Mouse (Mus musculus) midbrain, embryonic 16.5 days (tissue): ENCODE data around the gene Rd3l. TPM values are rescaled to one million over a fixed set of nuclear protein-coding genes. Genes with fewer than 3 reads are reported as not detected.

Experiments
- ATAC-seq: fragments of 200-750 bp; cut with Nextera tagmentation; 2 replicates; pipeline ENCODE4 v1.8.0; 2017; ENCODE audit warnings: moderate TSS enrichment
- H3K27ac ChIP-seq: fragments of 300-500 bp; sonication (generic); 2 replicates; pipeline ENCODE4 v1.5.1; 2014; ENCODE audit warnings: mild to moderate bottlenecking, low read length, mixed read lengths
- H3K27me3 ChIP-seq: fragments of 300-500 bp; sonication (generic); 2 replicates; pipeline ENCODE4 v1.6.1; 2014; ENCODE audit warnings: low read depth, low read length, mixed read lengths; ENCODE audit not compliant: control insufficient read depth, insufficient read depth
- H3K36me3 ChIP-seq: fragments of 300-500 bp; sonication (generic); 2 replicates; pipeline ENCODE4 v1.6.1; 2014; ENCODE audit warnings: mild to moderate bottlenecking, low read length, moderate library complexity, mixed read lengths; ENCODE audit not compliant: control insufficient read depth, insufficient read depth
- H3K4me1 ChIP-seq: fragments of 300-500 bp; sonication (generic); 2 replicates; pipeline ENCODE4 v1.6.1; 2014; ENCODE audit warnings: mild to moderate bottlenecking, low read length, mixed read lengths; ENCODE audit not compliant: control insufficient read depth, insufficient read depth
- H3K4me2 ChIP-seq: fragments of 300-500 bp; sonication (generic); 2 replicates; pipeline ENCODE4 v1.6.1; 2014; ENCODE audit warnings: mild to moderate bottlenecking, low read length, mixed read lengths
- H3K4me3 ChIP-seq: fragments of 300-500 bp; sonication (generic); 2 replicates; pipeline ENCODE4 v1.5.1; 2014; ENCODE audit warnings: low read depth, mild to moderate bottlenecking, low read length, moderate library complexity, mixed read lengths
- H3K9ac ChIP-seq: fragments of 300-500 bp; sonication (generic); 2 replicates; pipeline ENCODE4 v1.6.1; 2014; ENCODE audit warnings: low read depth, low read length, mixed read lengths
- H3K9me3 ChIP-seq: fragments of 300-500 bp; sonication (generic); replicated peaks from 2 replicates; pipeline ENCODE4 v1.6.1; 2014; ENCODE audit warnings: mild to moderate bottlenecking, low read length, mixed read lengths; ENCODE audit not compliant: control insufficient read depth, poor library complexity, severe bottlenecking
- WGBS: fragments of 180-500 bp; shearing (Covaris S2); extraction: QIAGEN DNeasy Blood & Tissue Kit; methylation state at CpG from one replicate; pipeline ENCODE4 v1.1.7; 2014; 5-methylcytosine and 5-hydroxymethylcytosine counted together
- polyA plus RNA-seq: library from polyadenylated mRNA; unstranded; fragments of >200 nt; fragmentation: Nextera tagmentation; extraction: Ambion mirVana; gene quantifications from 2 replicates; pipeline ENCODE4 v1.2.1, GENCODE M21; 2015

Rd3l gene
- polyA plus RNA-seq, 1 experiment from 2014 or later = not detected

DNA sequence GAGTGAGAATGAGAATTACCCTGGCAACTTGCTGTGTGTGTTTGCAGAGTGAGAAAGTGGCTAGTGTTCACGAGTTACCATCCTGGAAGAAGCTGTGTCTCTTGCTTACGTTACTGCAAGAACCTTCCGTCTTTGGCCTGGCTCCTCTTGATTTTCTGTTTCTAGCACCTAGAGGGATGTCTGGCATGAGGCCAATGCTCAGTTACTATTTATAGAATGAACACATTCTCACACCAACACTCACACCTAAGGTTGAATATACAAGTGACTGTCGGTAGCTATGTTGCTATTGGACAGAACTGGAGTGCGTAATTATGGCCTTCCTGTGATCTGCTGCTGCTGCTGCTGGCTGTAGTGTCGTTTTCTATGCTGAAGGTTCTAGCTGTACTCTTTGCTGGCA lies 4.0 kb downstream of the Rd3l start:
- Histone ChIP-seq H3K4me2 (no peak overlapping the region), H3K27ac (no peak overlapping the region), H3K9ac (no peak overlapping the region), H3K36me3 (no peaks in the 10 kb centered on the region), H3K4me1 (peaks cover 8% of the 10 kb centered on the region; the same call in 1 of the 2 replicates), H3K9me3 (no peaks in the 10 kb centered on the region), H3K27me3 (no peaks in the 10 kb centered on the region), H3K4me3 (no peak overlapping the region)
- ATAC-seq = no peak
- 58% methylated on average over 6 of the region's 6 CpGs for WGBS

DNA sequence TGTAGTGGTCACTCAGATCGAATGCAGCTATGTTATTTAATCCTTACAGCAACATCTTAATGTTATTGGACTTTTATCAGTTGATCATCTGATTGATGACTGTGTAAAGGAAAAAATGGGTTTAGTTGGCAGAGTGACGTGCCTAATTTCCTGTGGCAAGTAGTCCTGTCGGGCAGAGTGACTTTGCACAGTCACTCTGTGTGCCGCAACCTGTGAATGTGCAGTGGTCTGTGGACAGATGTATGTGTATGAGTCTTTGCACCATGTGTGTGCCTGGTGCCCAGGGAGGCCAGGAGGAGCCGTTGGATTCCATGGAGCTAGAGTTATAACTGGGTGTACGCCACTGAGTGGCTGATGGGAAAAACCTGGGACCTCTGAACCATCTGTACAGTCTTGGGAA lies 6.5 kb downstream of the Rd3l start:
- Histone ChIP-seq H3K4me2 (no peak overlapping the region), H3K36me3 (no peaks in the 10 kb centered on the region), H3K27me3 (no peaks in the 10 kb centered on the region; the same call in 1 of the 2 replicates), H3K9ac (no peak overlapping the region), H3K27ac (no peak overlapping the region), H3K4me1 (peaks cover 8% of the 10 kb centered on the region; the same call in 1 of the 2 replicates), H3K9me3 (no peaks in the 10 kb centered on the region), H3K4me3 (no peak overlapping the region)
- ATAC-seq = no peak
- WGBS = 85% methylated on average over 6 of the region's 6 CpGs

DNA sequence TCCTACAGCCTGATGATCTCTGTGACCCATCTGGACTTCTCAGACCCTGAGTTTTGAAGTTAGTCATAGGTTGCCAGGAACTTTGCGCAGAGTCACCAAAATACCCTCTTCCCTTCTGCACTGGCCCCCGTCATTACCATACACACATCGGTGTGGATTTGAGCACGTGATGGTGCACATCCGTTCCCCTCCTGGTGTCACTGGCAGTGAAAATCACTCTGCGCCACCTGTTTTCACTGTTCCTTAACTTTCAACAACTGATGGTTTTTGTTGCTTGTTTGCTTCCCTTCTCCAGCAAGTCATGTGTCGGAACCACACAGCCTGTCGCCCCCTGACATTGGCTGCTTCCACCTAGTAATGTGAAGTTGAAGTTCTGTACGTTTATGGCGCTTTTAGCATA lies 8.6 kb downstream of the Rd3l start:
- ATAC-seq = no peak
- Histone ChIP-seq H3K36me3 (no peaks in the 10 kb centered on the region), H3K4me2 (no peak overlapping the region), H3K4me1 (peaks cover 8% of the 10 kb centered on the region; the same call in 1 of the 2 replicates), H3K9ac (no peak overlapping the region), H3K27ac (no peak overlapping the region), H3K9me3 (no peaks in the 10 kb centered on the region), H3K27me3 (no peaks in the 10 kb centered on the region; the same call in 1 of the 2 replicates), H3K4me3 (no peak overlapping the region)
- WGBS = 95% methylated on average over 10 of the region's 10 CpGs

DNA sequence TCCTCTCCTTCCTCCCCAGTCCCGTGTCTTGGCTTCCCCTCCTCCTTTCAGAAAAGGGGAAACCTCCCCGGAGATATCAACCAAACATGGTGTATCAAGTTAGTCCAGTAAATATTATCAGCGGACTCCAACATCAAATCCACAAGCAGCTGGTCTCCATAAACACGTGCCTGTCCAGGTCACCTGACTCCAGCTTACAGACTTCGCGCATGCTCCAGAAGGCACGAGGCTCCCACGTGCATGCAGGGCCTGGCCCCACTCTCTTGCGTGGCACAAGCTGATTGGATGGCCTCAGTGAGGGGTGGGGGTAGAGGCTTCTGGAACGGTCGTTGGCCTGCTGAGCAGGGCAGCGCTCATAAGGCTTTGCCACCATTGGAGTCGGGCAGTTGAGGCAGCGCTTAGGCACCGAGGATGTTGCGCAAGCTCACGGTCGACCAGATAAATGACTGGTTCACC lies 9.9 kb downstream of the Rd3l start, which contains the start of gene Tdrd9:
Gene Tdrd9 (plus strand): TSS at position 329 of the 456 bp plus-strand sequence.
- Histone ChIP-seq H3K27me3 (no peaks in the 10 kb centered on the region; the same call in 1 of the 2 replicates), H3K4me1 (peaks cover under 1% of the 10 kb centered on the region; the same call in 1 of the 2 replicates), H3K4me3 (no peak within 1 kb of the TSS), H3K36me3 (no peaks in the 10 kb centered on the region), H3K9me3 (no peaks in the 10 kb centered on the region), H3K4me2 (no peak within 1 kb of the TSS), H3K27ac (no peak within 1 kb of the TSS), H3K9ac (no peak within 1 kb of the TSS)
- no peak for ATAC-seq
- 86% methylated on average over 18 of the region's 18 CpGs for WGBS

DNA sequence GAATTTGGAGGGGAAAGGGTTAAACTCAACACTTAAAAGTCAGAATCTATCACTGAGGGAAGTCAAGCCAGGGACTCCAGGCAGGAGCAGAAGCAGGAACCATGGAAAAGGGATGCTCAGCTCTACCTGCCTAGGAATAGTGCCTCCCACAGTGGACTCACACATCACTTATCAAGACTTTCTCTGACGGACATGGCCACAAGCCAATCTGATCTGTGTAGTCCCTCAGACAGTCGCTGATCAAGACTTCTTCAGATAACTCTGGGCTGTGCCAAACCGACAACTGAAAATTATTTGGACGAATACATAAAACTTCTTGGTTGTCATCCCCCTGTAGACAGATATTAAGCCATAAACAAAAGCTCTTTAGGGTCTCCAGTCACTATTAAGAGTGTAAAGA lies 11.0 kb downstream of the Rd3l start:
- WGBS = 84% methylated on average over 4 of the region's 4 CpGs
- H3K27me3 ChIP-seq = no peaks in the 10 kb centered on the region; the same call in 1 of the 2 replicates
- no peak for ATAC-seq
- H3K4me2 ChIP-seq = no peak overlapping the region
- peaks cover 12% of the 10 kb centered on the region for H3K4me1 ChIP-seq
- no peaks in the 10 kb centered on the region for H3K36me3 ChIP-seq
- H3K9me3 ChIP-seq = no peaks in the 10 kb centered on the region
- no peak overlapping the region for H3K9ac ChIP-seq
- H3K27ac ChIP-seq = no peak overlapping the region
- no peak overlapping the region for H3K4me3 ChIP-seq

DNA sequence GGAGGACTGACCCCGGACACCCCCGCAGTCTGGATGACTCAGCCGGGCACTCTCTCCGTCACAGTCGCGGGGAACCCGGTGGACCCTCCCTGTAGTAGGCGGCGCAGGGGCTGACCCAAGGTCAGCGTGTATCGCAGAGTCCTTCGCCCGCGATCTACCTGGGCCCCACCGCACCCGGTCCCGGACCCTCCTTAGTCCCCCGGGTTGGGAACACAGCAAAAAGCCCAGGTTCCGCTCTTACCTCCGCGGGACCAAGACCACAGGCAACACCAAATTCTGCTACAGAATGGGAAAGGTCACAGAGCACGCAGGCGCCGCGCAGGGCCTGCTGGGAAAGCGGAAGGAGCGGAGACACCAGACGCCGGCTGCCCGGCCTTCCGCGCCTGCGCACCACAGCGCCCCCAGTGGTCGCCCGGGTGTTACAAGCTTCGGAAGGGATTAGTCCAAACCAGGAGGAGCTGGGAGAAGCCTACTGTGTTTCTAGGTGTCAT lies 14.4 kb downstream of the Rd3l start, which contains the start of gene Atp5mpl:
Gene Atp5mpl (minus strand): TSS at position 295 of the 491 bp plus-strand sequence.
- H3K9ac ChIP-seq = peak within 1 kb of the TSS; percentile 92
- H3K4me3 ChIP-seq = peak within 1 kb of the TSS; percentile 64
- WGBS = 0% methylated on average over 37 of the region's 37 CpGs
- no peaks in the 10 kb centered on the region for H3K9me3 ChIP-seq
- H3K4me2 ChIP-seq = peak within 1 kb of the TSS; percentile 72
- no peaks in the 10 kb centered on the region; the same call in 1 of the 2 replicates for H3K27me3 ChIP-seq
- ATAC-seq = peak; percentile 94
- peak within 1 kb of the TSS; percentile 77 for H3K27ac ChIP-seq
- peaks cover 13% of the 10 kb centered on the region for H3K4me1 ChIP-seq
- peaks cover 2% of the 10 kb centered on the region; the same call in 1 of the 2 replicates for H3K36me3 ChIP-seq

DNA sequence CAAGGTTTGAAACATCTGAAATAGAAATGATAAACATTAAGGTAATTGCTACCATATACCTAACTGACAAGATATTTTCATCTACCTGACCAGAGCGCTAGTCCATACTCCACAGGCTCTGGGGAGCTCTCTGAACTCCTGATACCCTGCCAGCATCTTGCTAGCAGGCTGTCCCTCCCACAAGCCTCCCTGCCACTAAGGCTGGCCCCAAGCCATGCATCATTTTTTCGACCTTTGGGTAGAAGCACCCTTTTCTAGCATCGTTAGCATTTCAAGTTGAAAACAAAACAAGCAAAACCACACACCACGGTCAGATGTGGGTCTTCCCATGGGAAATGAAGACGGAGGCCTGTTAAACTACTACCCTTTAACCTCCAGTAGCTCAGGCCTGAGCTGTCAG lies 17.8 kb downstream of the Rd3l start:
- no peak for ATAC-seq
- peaks cover 17% of the 10 kb centered on the region for H3K36me3 ChIP-seq
- no peaks in the 10 kb centered on the region for H3K27me3 ChIP-seq
- H3K4me2 ChIP-seq = no peak overlapping the region
- H3K4me3 ChIP-seq = no peak overlapping the region
- WGBS = 89% methylated on average over 5 of the region's 5 CpGs
- H3K9me3 ChIP-seq = no peaks in the 10 kb centered on the region
- H3K4me1 ChIP-seq = peaks cover 13% of the 10 kb centered on the region
- no peak overlapping the region for H3K9ac ChIP-seq
- H3K27ac ChIP-seq = no peak overlapping the region

DNA sequence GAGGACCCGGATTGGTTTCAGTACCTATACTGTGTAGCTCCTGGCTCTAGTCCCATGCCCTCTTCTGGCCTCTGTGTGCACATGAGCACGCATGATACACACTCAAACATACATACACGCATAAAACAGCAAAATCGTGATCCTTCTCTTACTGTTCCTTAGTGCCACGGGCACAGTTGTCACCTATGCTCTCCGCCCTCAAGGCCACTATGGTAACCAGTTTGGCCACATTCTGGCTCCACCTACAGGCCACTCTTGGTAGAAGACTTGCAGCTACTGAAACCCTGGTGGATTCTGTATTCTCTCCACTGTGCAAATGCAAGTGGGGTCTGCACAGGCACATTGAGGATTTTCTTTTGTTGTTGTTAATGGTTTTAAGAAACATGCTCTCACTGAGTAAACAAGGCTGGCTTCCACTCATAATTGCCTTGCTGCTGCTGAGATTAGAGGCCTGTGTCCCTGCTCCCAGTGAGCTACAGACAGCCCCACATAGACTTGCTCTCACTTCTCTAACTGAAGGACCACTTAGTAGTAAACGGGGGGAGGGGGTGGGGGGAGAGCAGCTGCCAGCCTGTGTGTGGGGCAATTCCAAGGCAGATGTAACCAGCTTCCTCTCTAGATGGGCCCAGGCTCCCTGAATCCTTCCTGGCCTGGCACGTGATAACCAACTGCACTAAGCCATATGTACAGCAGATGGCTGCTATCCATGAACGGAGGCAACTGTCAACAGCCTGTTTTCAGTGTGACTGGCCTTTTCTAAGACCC lies 22.8 kb downstream of the Rd3l start:
- Histone ChIP-seq H3K4me2 (no peak overlapping the region), H3K4me3 (no peak overlapping the region), H3K27ac (no peak overlapping the region), H3K36me3 (peaks cover 17% of the 10 kb centered on the region), H3K27me3 (no peaks in the 10 kb centered on the region), H3K9me3 (no peaks in the 10 kb centered on the region), H3K4me1 (no peaks in the 10 kb centered on the region), H3K9ac (no peak overlapping the region)
- 46% methylated on average over 9 of the region's 9 CpGs for WGBS
- peak; percentile 17; the same call in 1 of the 2 replicates for ATAC-seq

DNA sequence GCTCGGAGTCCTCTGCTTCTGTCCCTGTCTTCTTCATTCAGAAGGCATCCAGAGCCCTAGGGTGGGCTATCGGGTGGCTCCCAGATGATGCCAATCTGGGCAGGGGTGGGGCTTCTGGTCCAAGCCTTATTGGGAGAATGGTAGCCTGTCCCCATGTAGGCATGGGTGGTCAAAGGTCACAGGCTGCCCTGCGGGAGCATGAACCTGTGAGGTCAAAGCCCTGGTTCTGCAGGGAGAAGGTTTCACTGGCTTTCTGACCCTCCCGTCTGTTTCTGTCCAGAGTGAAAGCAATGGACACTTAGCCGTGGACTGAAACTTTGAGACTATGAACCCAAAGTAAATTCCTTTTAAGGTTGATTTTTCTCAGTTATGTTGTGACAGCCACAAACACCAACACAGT lies 24.9 kb downstream of the Rd3l start:
- no peak for ATAC-seq

More for the DNA sequence above, 24.9 kb downstream of the Rd3l start:
- H3K36me3 ChIP-seq = peaks cover 15% of the 10 kb centered on the region
- H3K4me2 ChIP-seq = no peak overlapping the region
- no peaks in the 10 kb centered on the region for H3K27me3 ChIP-seq
- WGBS = 81% methylated on average over 5 of the region's 5 CpGs
- H3K4me1 ChIP-seq = no peaks in the 10 kb centered on the region
- no peak overlapping the region for H3K9ac ChIP-seq
- no peaks in the 10 kb centered on the region for H3K9me3 ChIP-seq
- H3K27ac ChIP-seq = no peak overlapping the region
- H3K4me3 ChIP-seq = no peak overlapping the region
